Mouse (Mus musculus) 416B (cell line): ENCODE results near the gene Nfatc2ip.
A peak's percentile ranks its signal among the peaks of the same experiment; 100 is the strongest.
"Not testable (repeated sequence)": the region's sequence is repeated elsewhere in the genome, so short reads cannot be mapped to it uniquely, and the experiment has no call there.

Source experiments
- DNase-seq: peaks from one replicate; pipeline ENCODE4 v3.0.0; 2011; ENCODE audit warnings: low read depth

The Nfatc2ip gene

DNA sequence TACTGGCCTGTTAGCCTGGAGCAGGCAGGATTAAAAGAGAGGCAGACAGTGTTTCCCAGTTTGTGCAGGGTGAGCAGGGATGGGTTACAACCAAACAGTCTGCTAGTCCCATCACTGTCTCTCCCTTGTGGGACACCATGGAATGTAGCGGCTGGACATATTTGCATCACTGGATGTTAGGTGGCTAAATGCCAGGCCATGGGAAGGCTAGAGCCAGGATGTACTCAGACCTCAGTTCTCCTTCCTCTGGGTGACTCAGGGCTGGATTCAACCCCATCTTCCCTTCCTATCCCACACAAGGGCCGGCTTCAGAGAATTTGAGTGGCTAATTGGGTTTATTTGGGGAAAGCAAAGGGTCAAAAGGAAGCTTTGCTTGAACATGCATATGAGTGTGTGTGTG is 12.1 kb upstream of the Nfatc2ip start:
- no peak for DNase-seq

DNA sequence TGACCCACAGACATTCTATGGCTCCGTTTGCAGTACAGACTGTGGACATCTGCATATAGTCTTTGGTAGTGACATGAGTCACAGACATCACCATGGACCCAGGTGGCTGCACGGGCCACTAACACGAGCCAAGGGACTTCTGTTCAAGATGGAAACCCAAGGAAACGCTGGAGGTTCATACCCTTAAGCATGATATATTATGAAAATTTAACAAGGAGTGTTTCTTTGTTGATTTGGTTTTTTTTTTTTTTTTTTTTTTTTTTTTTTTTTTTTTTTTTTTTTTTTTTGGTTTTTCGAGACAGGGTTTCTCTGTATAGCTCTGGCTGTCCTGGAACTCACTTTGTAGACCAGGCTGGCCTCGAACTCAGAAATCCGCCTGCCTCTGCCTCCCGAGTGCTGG is 6.0 kb upstream of the Nfatc2ip start:
- not testable (repeated sequence) for DNase-seq

GRCm38 (mm10) chr7:126399548-126399947 is 3.0 kb upstream of the Nfatc2ip start:
- DNase-seq, result peak; percentile 90

- peak; percentile 37 for DNase-seq
These were observed 1.3 kb upstream of the Nfatc2ip start for GRCm38 (mm10) chr7:126397822-126398221.

GRCm38 (mm10) chr7:126397221-126397620 is 684 bp upstream of the Nfatc2ip start:
- DNase-seq, result no peak

DNA sequence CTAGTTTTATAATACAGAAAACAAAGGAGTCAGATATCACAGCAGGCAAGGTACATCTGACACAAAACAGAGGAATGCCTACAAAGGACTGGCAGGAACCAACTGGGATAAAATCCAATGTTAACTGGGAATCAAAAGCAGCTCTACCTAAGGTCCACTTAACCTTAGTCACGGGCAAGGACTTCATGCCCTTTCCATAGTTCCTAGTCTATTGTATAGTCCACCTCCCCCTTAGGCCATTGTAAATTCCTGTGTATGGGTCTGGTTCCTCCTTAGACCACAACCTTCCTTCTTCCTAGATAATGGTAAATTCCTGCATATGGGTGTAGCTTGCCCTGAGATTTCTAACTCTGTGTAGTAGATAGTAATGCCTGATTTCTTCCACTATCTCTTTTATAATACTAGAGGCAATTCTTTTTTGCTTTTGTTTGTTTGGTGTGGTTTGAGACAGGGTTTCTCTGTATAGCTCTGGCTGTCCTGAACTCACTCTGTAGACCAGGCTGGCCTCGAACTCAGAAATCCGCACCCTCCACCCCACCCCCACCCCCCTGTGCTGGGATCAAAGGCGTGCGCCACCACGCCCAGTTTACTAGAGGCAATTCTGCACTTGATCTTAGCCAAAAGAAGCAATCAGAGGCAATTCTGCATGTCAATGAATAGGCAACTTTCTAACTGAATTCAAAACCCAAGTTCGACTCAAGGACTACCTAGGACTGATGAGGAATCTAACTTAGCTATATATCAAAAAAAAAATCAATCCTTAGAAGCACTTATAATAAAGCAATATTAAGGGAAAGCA is 4.3 kb downstream of the Nfatc2ip start:
- DNase-seq, result not testable (repeated sequence)

- no peak for DNase-seq
These were observed 8.4 kb downstream of the Nfatc2ip start for GRCm38 (mm10) chr7:126388185-126388584.

GRCm38 (mm10) chr7:126383565-126383964 is 13.0 kb downstream of the Nfatc2ip start:
- DNase-seq, result no peak

DNA sequence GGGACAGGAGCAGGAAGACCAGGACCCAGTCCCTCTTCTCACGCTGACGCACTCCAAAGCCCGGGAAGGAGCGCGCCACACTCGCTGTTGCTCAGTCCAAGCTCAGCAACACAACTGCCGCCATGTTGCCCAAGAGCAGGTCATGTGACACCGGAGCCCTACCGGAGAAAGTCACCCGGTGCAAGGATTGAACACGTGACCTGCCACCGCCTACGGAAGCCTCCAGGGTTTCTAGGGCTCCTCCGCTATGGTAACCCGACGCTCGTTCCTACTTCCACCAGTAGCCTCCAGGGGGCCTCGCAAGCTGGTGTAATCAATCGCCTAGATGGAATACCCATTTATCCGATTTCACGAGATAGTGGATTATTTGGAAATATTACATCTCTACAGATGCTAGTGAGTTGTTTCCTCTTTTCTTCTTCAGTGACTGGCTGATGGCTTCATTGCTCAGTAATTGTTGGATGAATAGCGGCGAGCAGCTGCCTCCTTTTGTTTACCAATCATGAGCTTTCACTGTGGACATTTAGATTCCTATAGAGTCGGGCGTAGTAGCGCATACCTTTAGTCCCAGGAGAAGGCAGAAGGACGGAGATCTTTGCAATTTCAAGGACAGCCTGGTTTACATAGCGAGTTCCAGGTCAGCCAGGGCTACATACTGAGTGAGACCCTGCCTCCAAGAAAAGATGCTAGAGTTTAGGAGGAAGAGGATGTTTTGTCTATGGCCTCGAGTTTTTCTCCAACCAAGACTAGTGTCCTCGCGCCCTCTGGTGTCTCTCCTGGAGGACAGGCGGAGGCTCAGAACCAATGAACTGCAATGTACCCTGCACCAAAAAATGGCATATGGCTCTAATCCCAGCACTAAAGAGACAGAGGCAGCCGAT is 19.0 kb downstream of the Nfatc2ip start, which contains the start of gene Spns1:
Gene Spns1 (minus strand): TSS at position 173 of the 881 bp plus-strand sequence.
- peak; percentile 98 for DNase-seq

GRCm38 (mm10) chr7:126376903-126377277 is 19.6 kb downstream of the Nfatc2ip start:
- DNase-seq, result no peak

DNA sequence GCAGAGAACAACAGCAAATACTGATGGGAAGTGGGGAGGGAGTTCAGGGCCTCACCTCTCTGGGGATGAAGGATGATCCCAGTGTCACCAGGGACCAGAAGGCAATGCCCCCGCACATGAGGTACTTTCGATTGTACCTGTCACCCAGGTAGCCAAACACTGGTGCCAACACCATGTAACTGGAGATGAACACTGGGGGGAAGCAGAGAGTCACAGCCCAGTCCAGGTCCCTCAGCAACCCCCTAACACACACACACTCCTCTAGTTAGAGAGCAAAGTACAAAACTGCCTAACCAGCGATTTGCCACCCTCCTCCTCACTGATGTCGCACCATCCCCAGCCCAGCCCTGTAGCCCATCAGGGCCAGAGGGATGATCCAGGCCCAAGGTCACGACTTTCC is 21.5 kb downstream of the Nfatc2ip start:
- no peak for DNase-seq

- DNase-seq, result peak; percentile 32
These were observed 22.0 kb downstream of the Nfatc2ip start for GRCm38 (mm10) chr7:126374526-126374925.

- no peak for DNase-seq
These were observed 23.5 kb downstream of the Nfatc2ip start for GRCm38 (mm10) chr7:126373007-126373406.

DNA sequence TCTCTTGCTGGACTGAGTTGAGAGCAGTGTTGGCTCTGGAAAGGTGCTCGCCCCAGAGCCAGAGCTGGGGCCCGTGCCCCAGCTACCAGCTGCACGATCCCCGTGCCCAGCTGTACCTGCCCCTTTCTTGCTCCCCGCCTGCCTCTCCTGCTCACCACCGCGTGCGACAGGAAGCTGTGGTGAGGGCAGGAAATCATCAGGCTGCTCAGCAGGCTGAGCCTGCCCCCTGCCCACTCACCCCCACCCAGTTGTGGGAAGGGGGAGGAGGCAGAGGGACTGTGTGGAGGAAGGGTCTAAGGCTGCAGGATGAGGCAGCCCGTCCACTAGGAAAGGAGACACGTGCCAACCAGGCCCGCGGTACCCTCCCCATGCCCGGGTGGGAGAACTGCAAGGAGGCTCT is 27.1 kb downstream of the Nfatc2ip start, which contains the start of gene Lat:
Gene Lat (minus strand): TSS at position 178 of the 400 bp plus-strand sequence.
- peak; percentile 89 for DNase-seq

DNA sequence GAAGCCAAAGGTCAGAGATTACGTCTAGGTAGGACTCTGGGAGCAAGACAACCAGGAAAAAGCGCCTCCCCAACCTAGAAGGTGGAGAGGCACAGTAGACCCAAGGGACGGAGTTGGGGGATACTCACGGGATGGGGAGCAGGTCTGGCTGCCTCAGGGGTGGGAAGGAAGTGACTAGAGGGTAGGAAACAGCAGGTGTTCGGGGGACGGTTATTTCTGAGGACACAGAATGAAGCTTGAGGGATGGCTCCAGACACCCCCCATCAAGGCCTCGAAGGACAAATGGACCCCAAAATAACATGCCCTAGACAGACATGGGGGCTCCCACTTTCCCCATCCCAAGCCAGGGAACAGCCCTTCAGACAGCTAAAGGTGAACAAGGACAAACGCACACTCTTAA is 28.2 kb downstream of the Nfatc2ip start:
- DNase-seq, result no peak

GRCm38 (mm10) chr7:126367636-126368035 is 28.9 kb downstream of the Nfatc2ip start:
- no peak for DNase-seq

- no peak for DNase-seq
These were observed 33.5 kb downstream of the Nfatc2ip start for GRCm38 (mm10) chr7:126363038-126363437.

DNA sequence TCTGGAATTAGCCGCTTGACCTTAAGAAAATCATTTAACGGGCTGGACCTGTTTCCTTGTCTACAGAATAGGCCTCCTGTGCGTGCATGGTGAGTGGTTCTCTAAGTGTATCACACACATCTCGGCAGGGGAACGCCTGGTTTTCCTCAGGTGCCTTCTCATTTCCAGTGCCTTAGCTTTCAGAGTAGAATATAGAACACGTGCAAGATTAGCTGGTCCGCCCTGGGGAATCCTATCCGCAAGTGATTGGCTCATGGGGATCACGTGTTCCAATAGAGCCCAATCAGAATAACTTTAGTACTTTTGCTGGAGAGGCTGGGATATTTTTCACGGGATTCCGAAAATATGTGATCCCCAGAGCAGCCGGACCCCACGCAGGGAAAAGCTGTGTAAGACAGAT is 37.5 kb downstream of the Nfatc2ip start:
- DNase-seq, result no peak

- no peak for DNase-seq
These were observed 38.1 kb downstream of the Nfatc2ip start for GRCm38 (mm10) chr7:126358413-126358812.

DNA sequence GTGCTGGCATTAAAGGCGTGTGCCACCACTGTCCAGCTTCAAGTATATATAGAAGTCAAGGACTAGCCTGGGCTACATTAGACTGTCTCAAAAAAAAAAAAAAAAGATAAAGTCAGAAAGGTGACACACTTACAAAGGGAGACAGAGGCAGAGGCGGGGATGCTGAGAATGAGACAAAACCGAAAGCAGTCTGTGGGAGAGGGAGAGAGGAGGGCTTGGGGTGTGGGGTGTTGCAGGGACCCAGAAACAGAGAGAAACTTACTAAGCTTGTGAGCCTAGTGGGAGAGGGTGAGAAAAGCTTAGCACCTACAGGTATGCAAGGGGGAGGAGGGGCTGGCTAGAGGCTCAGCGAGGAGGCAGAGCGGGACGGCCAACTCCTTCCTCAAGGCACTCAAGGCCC is 38.7 kb downstream of the Nfatc2ip start:
- DNase-seq, result no peak

GRCm38 (mm10) chr7:126356793-126357591 is 39.5 kb downstream of the Nfatc2ip start:
- peak; percentile 91 for DNase-seq
